In genomic region chr1:165046056-165046455, GRCm38 (mm10) we compare ENCODE assay signal across 8 mouse cellular contexts.
DNase-seq lines count a peak whose midpoint lies in the region; ATAC-seq and TF ChIP-seq lines count a peak whose summit lies in the region.
"Had no signal": no experiment of that assay in that cellular context is flagged by ENCODE, and none has a peak within 500 bp of the region (broad histone marks: within the 10 kb centered on the region; RNA-seq: fewer than 3 reads in every experiment).

No protein-coding gene starts in this region.

- no peak overlapping the region; the same call in 1 of the 2 replicates for H3K9ac ChIP-seq in midbrain, embryonic 14.5 days (replicated peaks; ENCODE audit: low read length)
- H3K9ac ChIP-seq in midbrain, embryonic 11.5 days (ENCODE audit: low read length) = no peak overlapping the region
- H3K9ac ChIP-seq in hindbrain, embryonic 14.5 days = no peak overlapping the region
- no peak overlapping the region for H3K9ac ChIP-seq in liver, postnatal 0 days (replicated peaks)
- H3K9ac ChIP-seq: lung, embryonic 15.5 days had no signal

- H3K4me2 ChIP-seq in midbrain, embryonic 14.5 days (ENCODE audit: low read length) = no peak overlapping the region
- no peak overlapping the region for H3K4me2 ChIP-seq in midbrain, embryonic 11.5 days
- no peak overlapping the region for H3K4me2 ChIP-seq in hindbrain, embryonic 14.5 days (replicated peaks)
- H3K4me2 ChIP-seq in liver, postnatal 0 days (ENCODE audit: low read depth, low read length) = no peak overlapping the region
- H3K4me2 ChIP-seq: lung, embryonic 15.5 days had no signal

- H3K4me1 ChIP-seq in midbrain, embryonic 14.5 days (ENCODE audit: control insufficient read depth, insufficient read depth, low read length) = peaks cover 10% of the 10 kb centered on the region
- H3K4me1 ChIP-seq in midbrain, embryonic 11.5 days (ENCODE audit: control insufficient read depth, insufficient read depth, low read length) = peaks cover 10% of the 10 kb centered on the region
- peaks cover 4% of the 10 kb centered on the region for H3K4me1 ChIP-seq in cerebellum, adult 2 months (ENCODE audit: control insufficient read depth, insufficient read depth, low read length)
- H3K4me1 ChIP-seq in hindbrain, embryonic 14.5 days (replicated peaks; ENCODE audit: control insufficient read depth, insufficient read depth, low read length) = peaks cover 10% of the 10 kb centered on the region
- no peaks in the 10 kb centered on the region for H3K4me1 ChIP-seq in liver, postnatal 0 days (ENCODE audit: insufficient read depth)
- H3K4me1 ChIP-seq: lung, embryonic 15.5 days had no signal

- H3K36me3 ChIP-seq in midbrain, embryonic 14.5 days (ENCODE audit: control insufficient read depth, insufficient read depth, low read length) = no peaks in the 10 kb centered on the region
- H3K36me3 ChIP-seq in midbrain, embryonic 11.5 days (ENCODE audit: control insufficient read depth, insufficient read depth, low read length) = no peaks in the 10 kb centered on the region
- H3K36me3 ChIP-seq in hindbrain, embryonic 14.5 days (replicated peaks; ENCODE audit: control insufficient read depth, insufficient read depth) = no peaks in the 10 kb centered on the region
- H3K36me3 ChIP-seq in liver, postnatal 0 days (replicated peaks; ENCODE audit: insufficient read depth, low read length) = no peaks in the 10 kb centered on the region
- H3K36me3 ChIP-seq: lung, embryonic 15.5 days had no signal

- no peak for TF ChIP-seq POLR2A in cerebellum, adult 2 months (IDR thresholded peaks at IDR 0.05; ENCODE audit: borderline replicate concordance, insufficient read depth, low read length)

- no peak overlapping the region for H3K4me3 ChIP-seq in midbrain, embryonic 14.5 days (replicated peaks; ENCODE audit: low read depth, low read length)
- no peak overlapping the region for H3K4me3 ChIP-seq in midbrain, embryonic 11.5 days (ENCODE audit: low read depth, low read length)
- H3K4me3 ChIP-seq in cerebellum, adult 2 months (replicated peaks; ENCODE audit: insufficient read depth, low read depth, low read length) = no peak overlapping the region
- H3K4me3 ChIP-seq in hindbrain, embryonic 14.5 days (replicated peaks; ENCODE audit: low read length) = no peak overlapping the region
- H3K4me3 ChIP-seq in liver, postnatal 0 days (ENCODE audit: low read depth, low read length) = no peak overlapping the region
- H3K4me3 ChIP-seq: lung, embryonic 15.5 days had no signal

- no peaks in the 10 kb centered on the region for H3K9me3 ChIP-seq in midbrain, embryonic 14.5 days (ENCODE audit: control insufficient read depth, low read length)
- no peaks in the 10 kb centered on the region for H3K9me3 ChIP-seq in midbrain, embryonic 11.5 days (ENCODE audit: control insufficient read depth, low read length)
- H3K9me3 ChIP-seq in hindbrain, embryonic 14.5 days (ENCODE audit: control insufficient read depth, low read length) = no peaks in the 10 kb centered on the region
- no peaks in the 10 kb centered on the region for H3K9me3 ChIP-seq in liver, postnatal 0 days (ENCODE audit: low read length)
- H3K9me3 ChIP-seq: lung, embryonic 15.5 days had no signal

- peak; percentile 23 for DNase-seq in midbrain, embryonic 14.5 days
- DNase-seq in midbrain, embryonic 11.5 days (ENCODE audit: low spot score, missing footprints) = no peak
- peak; percentile 53 to 77 for DNase-seq in cerebellum, adult 2 months
- no peak for DNase-seq in hindbrain, embryonic 14.5 days (ENCODE audit: low spot score)
- peak; percentile 14 for DNase-seq in urinary bladder, postnatal 25 days (ENCODE audit: low spot score)
- DNase-seq in liver, postnatal 0 days = no peak
- DNase-seq in layer of hippocampus, postnatal 10 days (ENCODE audit: low spot score in 2 of 2) = no peak

- no peaks in the 10 kb centered on the region for H3K27me3 ChIP-seq in midbrain, embryonic 14.5 days (ENCODE audit: control insufficient read depth, insufficient read depth, low read length)
- no peaks in the 10 kb centered on the region for H3K27me3 ChIP-seq in midbrain, embryonic 11.5 days (ENCODE audit: control insufficient read depth, insufficient read depth, low read length)
- no peaks in the 10 kb centered on the region for H3K27me3 ChIP-seq in cerebellum, adult 2 months (ENCODE audit: control insufficient read depth, insufficient read depth, low read length)
- H3K27me3 ChIP-seq in hindbrain, embryonic 14.5 days (ENCODE audit: control insufficient read depth, insufficient read depth, low read length) = no peaks in the 10 kb centered on the region
- H3K27me3 ChIP-seq in liver, postnatal 0 days (ENCODE audit: insufficient read depth, low read length) = no peaks in the 10 kb centered on the region
- H3K27me3 ChIP-seq: lung, embryonic 15.5 days had no signal

- no peak for TF ChIP-seq EP300 in liver, postnatal 0 days (IDR thresholded peaks at IDR 0.05; ENCODE audit: low read depth)

- TF ChIP-seq CTCF in cerebellum, adult 2 months (IDR thresholded peaks at IDR 0.05; ENCODE audit: borderline replicate concordance, insufficient read depth, low read depth, low read length) = no peak
- TF ChIP-seq CTCF in liver, postnatal 0 days (IDR thresholded peaks at IDR 0.05; ENCODE audit: low read depth) = no peak

- 74% methylated on average over 4 of the region's 4 CpGs for WGBS in midbrain, embryonic 14.5 days
- WGBS in midbrain, embryonic 11.5 days = 84% methylated on average over 4 of the region's 4 CpGs
- 46% methylated on average over 4 of the region's 4 CpGs for WGBS in cerebellum, adult 2 months
- WGBS in hindbrain, embryonic 14.5 days = 55% methylated on average over 4 of the region's 4 CpGs
- 62% methylated on average over 4 of the region's 4 CpGs for WGBS in liver, postnatal 0 days (ENCODE audit: insufficient replicate concordance)

- ATAC-seq in midbrain, embryonic 14.5 days (ENCODE audit: low FRiP score, low TSS enrichment) = no peak
- no peak for ATAC-seq in midbrain, embryonic 11.5 days (ENCODE audit: low FRiP score)
- 0 out of 2 replicates have a peak, but pooled peaks have one; percentile 1 for ATAC-seq in hindbrain, embryonic 14.5 days (ENCODE audit: low FRiP score)
- no peak for ATAC-seq in liver, postnatal 0 days

- H3K27ac ChIP-seq in midbrain, embryonic 14.5 days (replicated peaks; ENCODE audit: low read depth, low read length) = no peak overlapping the region
- no peak overlapping the region for H3K27ac ChIP-seq in midbrain, embryonic 11.5 days (ENCODE audit: low read depth, low read length)
- no peak overlapping the region for H3K27ac ChIP-seq in cerebellum, adult 2 months (ENCODE audit: insufficient read depth, low read length)
- H3K27ac ChIP-seq in hindbrain, embryonic 14.5 days = peak overlapping the region; percentile 82; the same call in 1 of the 2 replicates
- no peak overlapping the region for H3K27ac ChIP-seq in liver, postnatal 0 days (ENCODE audit: low read depth)
- H3K27ac ChIP-seq: lung, embryonic 15.5 days had no signal

Comparison
In these comparisons a context has a peak if more than half of its experiments do, and no peak if none do; other contexts are left out.
1. DNase-seq: peak in midbrain, embryonic 14.5 days (single experiment), cerebellum, adult 2 months (2 of 2) and urinary bladder, postnatal 25 days (single experiment); none in midbrain, embryonic 11.5 days (single experiment), hindbrain, embryonic 14.5 days (single experiment), liver, postnatal 0 days (single experiment) and layer of hippocampus, postnatal 10 days (0 of 2).